Mouse (Mus musculus): Measurements from ENCODE around the gene Fam117a. TPM values are rescaled to one million over a fixed set of nuclear protein-coding genes. Genes with fewer than 3 reads are reported as not detected.

Fam117a gene
- 21.2 TPM for polyA plus RNA-seq (2017; shearing (Covaris generic))

GRCm38 (mm10) chr11:95336568-95337128 lies at the start of gene Fam117a:
Gene Fam117a, plus strand, starts transcription at chr11:95337018.

GRCm38 (mm10) chr11:95310007-95310647 lies 26.7 kb upstream of the Fam117a start, which contains the start of gene Kat7:
Gene Kat7, minus strand, starts transcription at chr11:95310246.

GRCm38 (mm10) chr11:95384319-95384972 lies 47.6 kb downstream of the Fam117a start, which contains the start of gene Slc35b1:
Gene Slc35b1, plus strand, starts transcription at chr11:95384692.

GRCm38 (mm10) chr11:95413641-95414535 lies 77.1 kb downstream of the Fam117a start, which contains the start of gene Spop:
Gene Spop, plus strand, starts transcription at chr11:95414080.

Other genes starting within 250 kb of the Fam117a start
- gene Dlx3, start 216.9 kb upstream of the Fam117a start, polyA plus RNA-seq (2017; shearing (Covaris generic)): not detected
- gene Dlx4, start 190.8 kb upstream of the Fam117a start, polyA plus RNA-seq (2017; shearing (Covaris generic)): not detected
- gene Tac4, start 75.5 kb upstream of the Fam117a start, polyA plus RNA-seq (2017; shearing (Covaris generic)): not detected
- 126 TPM for gene Kat7, start 26.8 kb upstream of the Fam117a start, polyA plus RNA-seq (2017; shearing (Covaris generic))
- 70.8 TPM for gene Slc35b1, start 47.7 kb downstream of the Fam117a start, polyA plus RNA-seq (2017; shearing (Covaris generic))
- 234 TPM for gene Spop, start 77.1 kb downstream of the Fam117a start, polyA plus RNA-seq (2017; shearing (Covaris generic))
- gene Nxph3, start 177.6 kb downstream of the Fam117a start, polyA plus RNA-seq (2017; shearing (Covaris generic)): not detected

Data from CD4-positive, CD25-positive, alpha-beta regulatory T cell, adult 9 weeks (primary cell).